Mouse (Mus musculus) left cerebral cortex, postnatal 14 days (tissue): ENCODE measurements around the gene Bcl2l12. TPM values are rescaled to one million over a fixed set of nuclear protein-coding genes. Genes with fewer than 3 reads are reported as not detected.

ENCODE experiments used
- DNase-seq, 2 experiments: peaks; one replicate each; pipeline ENCODE4 v3.0.0; 2021 to 2022; ENCODE audit warnings: low spot score in 2 of 2, mixed read lengths in 1 of 2
- intact Hi-C: fragments of 180-260 bp; cut with DNase I; formaldehyde crosslinking; loops from one replicate; pipeline ENCODE4 v1.15.1; 2025
- total RNA-seq, 2 experiments: library from RNA; stranded (reverse); gene quantifications; 2 replicates each; pipeline ENCODE4 v1.2.3; 2021

Gene Bcl2l12
- total RNA-seq, 2 experiments from 2014 or later = 2.7 to 3.3 TPM

DNA sequence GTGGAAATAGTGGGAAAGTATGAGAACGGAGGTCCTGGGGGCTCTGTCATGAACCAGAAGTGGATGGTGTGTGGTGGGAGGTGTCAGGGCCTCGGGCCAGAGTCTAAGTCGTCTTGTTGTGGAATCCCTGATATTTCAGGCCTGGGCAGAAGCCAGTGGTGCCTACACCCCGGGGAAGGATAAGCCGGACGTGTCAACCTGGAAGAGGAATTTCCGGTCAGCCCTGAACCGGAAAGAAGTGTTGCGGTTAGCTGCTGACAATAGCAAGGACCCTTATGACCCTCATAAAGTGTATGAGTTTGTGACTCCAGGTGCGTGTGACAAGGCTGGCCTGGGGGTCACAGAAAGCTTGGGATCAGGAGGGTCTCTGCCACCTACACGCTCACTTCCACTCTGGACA is 1.2 kb upstream of the Bcl2l12 start:
- intact Hi-C loops = no loop called here
- DNase-seq = no peak

- intact Hi-C loops = no loop called here
- DNase-seq = no peak
Measured at GRCm38 (mm10) chr7:44997940-44998428, 528 bp downstream of the Bcl2l12 start.

DNA sequence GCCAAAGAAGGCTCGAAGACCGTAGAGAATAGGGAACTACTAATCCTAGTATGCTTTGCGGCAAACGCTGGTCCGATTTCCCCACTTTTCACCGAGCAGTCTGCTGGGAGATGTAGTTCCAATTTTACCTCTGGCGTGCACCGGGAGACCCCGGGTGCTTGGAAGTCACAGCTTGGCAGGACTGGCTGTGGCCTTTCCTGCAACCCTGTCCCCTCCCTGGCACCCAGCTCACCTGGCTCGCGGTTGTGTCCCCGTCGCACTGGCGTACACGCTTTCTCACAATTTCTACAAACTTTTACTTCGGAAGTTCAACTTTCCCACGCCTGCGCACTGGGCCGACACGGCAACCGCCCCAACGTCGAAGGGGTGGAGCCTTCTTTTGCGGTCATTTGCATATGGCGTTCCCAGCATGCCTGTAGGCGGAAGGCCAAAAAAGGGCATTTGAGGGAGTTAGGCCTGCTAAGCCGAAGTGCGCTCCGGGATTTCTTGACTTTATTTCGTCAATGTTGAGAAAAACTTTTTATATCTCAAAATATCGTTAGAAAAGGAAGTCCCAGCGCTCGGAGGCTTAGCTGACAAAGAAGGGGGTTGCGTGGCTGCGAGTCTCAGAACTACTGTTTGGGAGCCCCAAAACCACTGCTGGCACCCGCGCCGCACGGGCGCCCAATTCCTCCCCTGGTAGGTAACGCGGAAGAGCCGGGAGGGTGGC is 1.1 kb downstream of the Bcl2l12 start, which contains the start of gene Irf3:
Irf3 (plus strand) TSS at position 418 of the 709 bp plus-strand sequence.
- DNase-seq = peak; percentile 95 to 97

GRCm38 (mm10) chr7:44996672-44997071 is 1.8 kb downstream of the Bcl2l12 start:
- intact Hi-C loops = no loop called here
- no peak for DNase-seq

More for the DNA sequence above, 1.1 kb downstream of the Bcl2l12 start, which contains the start of gene Irf3:
- intact Hi-C loops = no loop called here

- DNase-seq = no peak
- intact Hi-C loops = no loop called here
Measured at GRCm38 (mm10) chr7:44986879-44987718, 11.4 kb downstream of the Bcl2l12 start.

- peak; percentile 98 to 100 for DNase-seq
- intact Hi-C loops = no loop called here
Measured at GRCm38 (mm10) chr7:44986192-44986878, 12.2 kb downstream of the Bcl2l12 start, which contains the start of gene Prmt1. Gene Prmt1 (minus strand): TSS chr7:44986568.

- intact Hi-C loops = no loop called here
- DNase-seq = peak; percentile 61 to 64
Measured at GRCm38 (mm10) chr7:44985595-44986191, 12.8 kb downstream of the Bcl2l12 start.

DNA sequence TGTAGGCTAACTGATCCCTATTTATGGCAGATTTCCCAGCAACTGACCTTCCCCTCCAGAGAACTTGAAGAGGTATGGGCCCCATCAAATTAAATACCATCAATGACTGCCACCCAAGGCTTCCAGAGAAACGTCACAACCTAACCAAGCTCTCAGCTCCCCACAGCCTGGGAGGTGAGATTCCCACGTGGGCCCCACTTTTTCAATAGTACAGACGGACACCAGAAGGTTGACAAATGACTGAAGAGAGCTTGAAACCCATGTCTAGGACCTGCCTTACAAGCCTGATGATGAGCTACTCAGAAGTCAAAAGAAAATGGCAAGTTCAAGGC is 13.7 kb downstream of the Bcl2l12 start:
- intact Hi-C loops = no loop called here

DNA sequence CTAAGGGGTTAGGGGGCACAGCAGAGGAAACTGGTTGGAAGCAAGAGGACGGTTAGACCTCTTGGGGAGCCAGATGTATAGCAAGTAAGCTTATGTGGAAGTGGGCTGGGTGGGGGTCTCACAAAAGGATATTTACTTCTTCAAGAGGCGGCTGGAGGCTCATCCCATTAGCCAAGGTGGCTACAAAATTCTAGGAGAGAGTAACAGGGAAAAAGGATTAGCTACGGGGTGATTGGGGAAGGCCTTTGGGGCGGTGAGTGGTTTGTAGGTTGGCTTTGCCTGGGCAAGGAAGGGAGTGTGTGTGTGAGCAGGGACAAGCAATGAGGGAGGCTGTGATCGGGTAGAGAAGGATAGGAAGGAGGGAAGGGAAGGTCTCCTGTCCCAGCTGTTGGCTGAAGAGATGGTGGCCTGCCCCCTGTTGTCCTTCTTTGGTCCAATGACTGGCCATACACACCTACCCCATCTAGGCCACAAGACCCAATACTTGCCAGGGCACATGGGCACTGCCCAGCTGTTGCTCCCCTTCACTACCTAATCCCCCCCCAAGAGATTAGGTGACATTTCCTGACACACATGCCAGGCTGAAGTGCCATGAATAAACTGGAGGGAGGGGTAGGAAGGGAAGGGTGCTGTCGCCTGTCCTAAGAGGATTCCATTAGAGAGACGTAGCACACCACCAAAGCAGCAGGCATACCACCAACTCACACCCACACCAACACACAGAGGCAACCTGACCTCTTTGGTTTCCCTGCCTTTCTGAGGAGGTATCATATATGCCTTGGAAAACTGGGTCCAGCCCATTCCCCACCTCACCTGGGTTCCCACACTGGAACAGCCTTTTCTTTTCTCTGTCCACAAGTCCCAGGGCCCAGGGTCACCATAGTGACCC is 14.3 kb downstream of the Bcl2l12 start:
- no peak for DNase-seq
- intact Hi-C loops = no loop called here

More for the DNA sequence above, 13.7 kb downstream of the Bcl2l12 start:
- DNase-seq = no peak

GRCm38 (mm10) chr7:44983085-44983484 is 15.4 kb downstream of the Bcl2l12 start:
- peak; percentile 82 to 88 for DNase-seq
- intact Hi-C loops = no loop called here

DNA sequence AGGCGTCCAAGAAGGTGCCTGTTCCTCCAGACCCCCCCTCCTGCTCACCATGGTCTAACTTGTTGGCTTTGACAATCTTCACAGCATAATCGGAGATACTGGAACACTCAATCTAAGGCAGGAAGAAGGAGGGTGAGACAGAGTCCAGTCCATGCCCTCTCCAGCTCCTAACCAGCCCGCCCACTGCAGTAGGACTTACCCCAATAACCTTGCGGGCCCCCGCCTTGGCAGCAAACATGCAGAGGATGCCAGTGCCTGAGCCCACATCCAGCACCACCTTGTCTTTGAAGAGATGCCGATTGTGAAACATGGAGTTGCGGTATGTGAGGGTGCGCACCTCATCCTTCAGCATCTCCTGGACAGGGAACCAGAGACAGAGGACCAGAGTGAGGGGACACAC is 17.0 kb downstream of the Bcl2l12 start:
- intact Hi-C loops = no loop called here
- no peak for DNase-seq

DNA sequence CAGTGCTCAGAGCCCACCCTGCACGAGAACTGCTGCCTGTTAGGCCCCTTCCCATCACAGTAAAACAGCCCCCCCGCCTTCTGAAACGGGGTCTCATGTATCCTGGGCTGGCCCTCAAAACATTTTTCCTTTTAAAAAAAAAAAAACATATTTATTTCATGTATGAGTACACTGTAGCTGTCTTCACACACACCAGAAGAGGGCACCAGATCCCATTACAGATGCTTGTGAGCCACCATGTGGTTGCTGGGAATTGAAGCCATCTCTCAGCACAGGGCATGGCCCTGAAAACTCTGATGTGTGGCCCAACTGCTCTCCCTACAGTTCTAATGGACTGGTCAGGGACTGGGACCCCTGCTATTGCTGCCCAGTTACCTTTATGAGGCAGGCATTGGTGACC is 20.2 kb downstream of the Bcl2l12 start:
- intact Hi-C loops = no loop called here
- DNase-seq = no peak

DNA sequence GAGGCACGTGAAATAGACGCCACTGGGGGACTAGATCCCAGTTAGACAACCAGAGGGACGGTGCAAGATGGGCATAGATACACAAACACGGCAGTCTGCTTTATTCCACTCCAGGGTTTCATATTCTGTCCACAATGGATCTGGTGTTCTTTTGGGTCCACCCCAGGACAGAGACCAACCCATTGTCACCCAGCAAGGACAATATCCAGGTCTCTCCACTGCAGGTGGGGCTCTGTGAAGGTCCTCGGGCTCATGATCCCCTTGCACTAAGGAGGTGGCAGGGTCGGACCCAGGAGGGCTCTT is 23.4 kb downstream of the Bcl2l12 start:
- no peak for DNase-seq
- intact Hi-C loops = no loop called here

DNA sequence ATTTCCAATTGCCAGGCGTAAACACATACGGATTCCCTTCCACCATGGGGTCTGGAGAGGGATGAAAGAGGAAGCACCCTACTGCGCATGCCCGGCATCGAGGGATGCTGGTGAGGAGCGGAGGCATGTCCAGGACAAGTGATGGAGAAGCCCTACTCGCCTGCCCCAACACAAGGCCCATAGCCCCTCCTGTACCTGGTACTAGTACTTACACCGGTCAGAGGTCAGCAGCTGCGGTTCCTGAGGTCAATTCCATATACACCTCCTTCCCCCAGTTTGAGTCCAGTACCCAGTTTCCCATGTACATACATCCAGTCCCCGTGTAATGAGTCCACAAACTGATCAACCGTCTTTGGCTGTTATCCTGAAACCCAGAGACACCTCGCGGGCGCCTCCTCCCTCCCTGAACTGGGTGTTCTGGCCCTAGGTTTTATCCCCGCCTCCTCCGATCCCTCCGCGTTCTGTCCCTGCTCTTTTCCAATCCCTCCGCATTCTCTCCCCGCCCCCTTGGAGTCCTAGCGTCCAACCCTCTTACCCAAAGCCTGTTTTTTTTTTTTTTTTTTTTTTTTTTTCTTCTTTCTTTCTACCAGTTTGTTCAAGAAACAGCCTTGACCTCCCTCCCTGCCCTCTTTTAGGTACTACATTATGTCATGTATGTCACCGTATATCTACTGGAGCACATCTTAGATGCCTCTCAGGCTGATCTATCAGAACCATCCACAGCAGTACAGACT is 24.0 kb downstream of the Bcl2l12 start, which contains the start of gene Cpt1c:
Cpt1c (minus strand) TSS at position 469 of the 734 bp plus-strand sequence.
- peak; percentile 91 to 95 for DNase-seq
- intact Hi-C loops = loop anchor here (5.0 kb wide), 1 partner anchor 47 kb away; the partner anchor contains the start of gene Ap2a1

GRCm38 (mm10) chr7:44973415-44974130 is 24.9 kb downstream of the Bcl2l12 start:
- intact Hi-C loops = loop anchor here (5.0 kb wide), 1 partner anchor 46 kb away; the partner anchor contains the start of gene Ap2a1
- DNase-seq = no peak

- DNase-seq = no peak
- intact Hi-C loops = loop anchor here (5.0 kb wide), 1 partner anchor 44 kb away; the partner anchor contains the start of gene Ap2a1
Measured at GRCm38 (mm10) chr7:44971142-44971541, 27.4 kb downstream of the Bcl2l12 start.

DNA sequence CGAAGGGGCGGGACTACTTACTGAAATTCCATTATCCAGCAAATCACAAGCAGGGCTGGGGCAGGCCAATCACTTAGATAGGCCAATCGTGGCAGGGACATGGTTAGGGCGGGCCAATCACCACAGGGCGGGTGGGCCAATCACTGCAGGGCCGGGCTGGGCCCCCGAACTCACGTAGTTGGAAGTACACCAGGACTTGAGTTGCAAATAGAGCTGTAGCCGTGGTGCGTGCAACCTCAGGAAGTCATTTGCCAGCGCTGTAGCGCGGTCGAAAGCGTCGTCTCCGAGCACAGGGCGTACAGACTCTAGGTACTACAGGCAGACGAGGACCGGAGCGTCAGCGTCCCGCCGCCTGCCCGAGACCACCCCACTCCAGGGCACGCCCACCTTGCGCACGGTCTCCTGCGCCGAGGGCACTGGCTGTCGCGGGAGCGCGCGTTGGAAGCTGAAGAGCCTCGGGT is 28.3 kb downstream of the Bcl2l12 start:
- peak; percentile 85 to 96 for DNase-seq
- intact Hi-C loops = loop anchor here (5.0 kb wide), 1 partner anchor 43 kb away; the partner anchor contains the start of gene Ap2a1
